Mouse (Mus musculus): Measurements from ENCODE around the gene Rnf19b. TPM values are rescaled to one million over a fixed set of nuclear protein-coding genes. Genes with fewer than 3 reads are reported as not detected.

The Rnf19b gene
- total and polyA plus RNA-seq, 2 experiments from 2014 or later: 31.8 to 141 TPM

DNA sequence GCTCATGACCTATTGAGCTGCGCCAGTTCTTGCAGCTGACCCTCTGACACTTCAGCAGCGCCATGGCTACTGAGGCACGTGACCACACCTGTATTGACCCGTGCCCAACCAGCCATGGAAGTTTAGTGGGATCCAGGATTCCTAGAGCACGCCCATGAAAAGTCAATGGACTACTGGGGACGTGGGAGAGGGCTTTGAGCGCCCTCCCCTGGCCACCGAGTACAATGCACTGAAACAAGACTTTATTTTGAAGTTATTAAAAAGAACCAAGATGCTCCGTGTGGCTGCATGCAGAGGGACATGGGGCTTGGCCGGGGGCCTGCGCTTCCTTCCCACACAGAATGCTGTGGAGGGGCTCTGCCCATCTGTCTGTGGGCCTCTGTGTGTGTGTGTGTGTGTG lies 53.3 kb downstream of the Rnf19b start:
- 0 out of 2 replicates have a peak, but pooled peaks cover under 1% of the 10 kb centered on the region for H3K27me3 ChIP-seq (ENCODE audit: insufficient read depth, low read length)
- H3K4me2 ChIP-seq (ENCODE audit: low read depth, low read length): no peak overlapping the region
- no peaks in the 10 kb centered on the region for H3K36me3 ChIP-seq (ENCODE audit: insufficient read depth, low read length)
- DNase-seq (ENCODE audit: low spot score) (peak; percentile 48), ATAC-seq (no peak)
- H3K9ac ChIP-seq (replicated peaks; ENCODE audit: low read length): no peak overlapping the region
- H3K4me1 ChIP-seq (ENCODE audit: insufficient read depth, low read length): peaks cover 7% of the 10 kb centered on the region; the same call in 1 of the 2 replicates
- no peaks in the 10 kb centered on the region for H3K9me3 ChIP-seq (ENCODE audit: low read length)
- H3K27ac ChIP-seq: no peak overlapping the region
- H3K4me3 ChIP-seq (ENCODE audit: low read length): no peak overlapping the region
- WGBS: 54% methylated on average over 11 of the region's 11 CpGs
- peak; percentile 68 for TF ChIP-seq CTCF (IDR thresholded peaks at IDR 0.05; ENCODE audit: low read depth)

DNA sequence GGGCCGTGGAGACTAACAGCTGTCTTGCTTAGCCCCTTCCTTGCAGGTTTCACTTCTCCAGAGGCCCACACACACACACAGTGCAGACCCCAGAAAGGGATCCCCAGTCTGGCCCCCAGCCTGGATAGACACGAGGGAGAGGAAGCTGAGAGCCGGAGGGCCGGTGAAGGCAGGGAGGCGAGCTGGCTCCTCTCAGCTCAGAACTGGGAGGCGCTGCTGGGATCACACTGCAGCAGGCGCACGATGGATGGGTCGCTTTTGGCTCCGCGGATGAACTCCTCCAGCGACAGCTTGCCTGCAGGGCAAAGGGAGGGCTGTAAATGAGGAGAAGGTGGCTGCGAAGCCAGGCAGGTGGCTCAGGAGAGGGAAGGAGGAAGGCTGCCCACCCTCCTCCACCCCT lies 54.2 kb downstream of the Rnf19b start:
- Histone ChIP-seq H3K4me3 (ENCODE audit: low read length) (no peak overlapping the region), H3K4me2 (ENCODE audit: low read depth, low read length) (0 out of 2 replicates have a peak overlapping the region, but pooled peaks have one; percentile 10), H3K36me3 (ENCODE audit: insufficient read depth, low read length) (no peaks in the 10 kb centered on the region), H3K9ac (replicated peaks; ENCODE audit: low read length) (no peak overlapping the region), H3K4me1 (ENCODE audit: insufficient read depth, low read length) (peaks cover 5% of the 10 kb centered on the region; the same call in 1 of the 2 replicates), H3K27ac (no peak overlapping the region), H3K27me3 (ENCODE audit: insufficient read depth, low read length) (no peaks in the 10 kb centered on the region), H3K9me3 (ENCODE audit: low read length) (no peaks in the 10 kb centered on the region)
- no peak for ATAC-seq
- 37% methylated on average over 13 of the region's 13 CpGs for WGBS
- TF ChIP-seq CTCF (IDR thresholded peaks at IDR 0.05; ENCODE audit: low read depth): no peak
- DNase-seq (ENCODE audit: low spot score): no peak

DNA sequence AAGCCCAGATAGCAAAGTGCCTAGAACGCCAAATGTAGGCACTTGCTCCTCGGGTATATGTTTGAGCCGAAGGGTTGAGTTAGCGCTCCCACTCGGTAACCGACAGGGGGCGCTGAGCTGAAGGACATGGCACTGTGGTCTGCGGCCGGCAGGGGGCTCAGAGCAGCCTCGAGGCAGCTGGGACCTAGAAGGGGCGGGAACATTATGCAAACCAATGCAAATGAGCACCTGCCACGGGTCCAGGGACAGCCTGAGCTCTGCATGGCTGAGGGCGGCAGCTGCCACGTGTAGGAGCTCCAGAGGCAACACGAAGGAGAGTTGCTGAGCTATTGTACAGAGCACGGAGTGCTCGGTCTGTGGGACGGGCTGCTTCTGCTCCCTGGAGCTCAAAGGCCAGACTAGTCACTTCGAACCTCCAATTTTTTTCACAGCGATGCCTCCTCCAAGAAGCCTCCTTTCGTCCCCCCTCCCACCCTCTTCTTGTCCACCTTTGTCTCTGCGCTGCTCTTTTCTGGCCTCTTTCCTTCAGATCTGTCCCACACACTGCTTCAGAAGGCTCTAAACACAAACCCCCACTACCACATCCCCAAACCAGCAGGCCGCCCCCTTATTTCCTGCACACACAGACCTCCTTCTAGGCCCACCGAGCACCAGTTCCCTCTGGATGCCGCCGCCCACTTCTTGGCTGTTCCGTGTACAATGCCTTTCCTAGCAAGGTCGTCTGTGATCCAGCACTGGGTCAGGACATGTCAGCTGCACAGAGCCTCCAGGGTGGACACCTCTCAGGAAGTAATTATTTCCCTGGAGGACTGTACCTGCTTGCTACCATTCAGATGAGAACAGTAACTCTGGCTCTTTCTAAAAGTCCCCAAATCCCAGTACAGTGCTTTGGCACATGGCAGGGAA lies 55.3 kb downstream of the Rnf19b start:
- 0 out of 2 replicates have a peak overlapping the region, but pooled peaks have one; percentile 1 for H3K4me3 ChIP-seq (ENCODE audit: low read length)
- WGBS: 26% methylated on average over 28 of the region's 28 CpGs
- H3K9ac ChIP-seq (replicated peaks; ENCODE audit: low read length): no peak overlapping the region
- H3K9me3 ChIP-seq (ENCODE audit: low read length): no peaks in the 10 kb centered on the region
- peak overlapping the region; percentile 21; the same call in 1 of the 2 replicates for H3K4me2 ChIP-seq (ENCODE audit: low read depth, low read length)
- H3K4me1 ChIP-seq (ENCODE audit: insufficient read depth, low read length): peaks cover 5% of the 10 kb centered on the region; the same call in 1 of the 2 replicates
- H3K27ac ChIP-seq: no peak overlapping the region; the same call in 1 of the 2 replicates
- H3K36me3 ChIP-seq (ENCODE audit: insufficient read depth, low read length): no peaks in the 10 kb centered on the region
- ATAC-seq (peak; percentile 91), DNase-seq (ENCODE audit: low spot score) (peak; percentile 95)
- H3K27me3 ChIP-seq (ENCODE audit: insufficient read depth, low read length): no peaks in the 10 kb centered on the region
- TF ChIP-seq CTCF (IDR thresholded peaks at IDR 0.05; ENCODE audit: low read depth): peak; percentile 100

DNA sequence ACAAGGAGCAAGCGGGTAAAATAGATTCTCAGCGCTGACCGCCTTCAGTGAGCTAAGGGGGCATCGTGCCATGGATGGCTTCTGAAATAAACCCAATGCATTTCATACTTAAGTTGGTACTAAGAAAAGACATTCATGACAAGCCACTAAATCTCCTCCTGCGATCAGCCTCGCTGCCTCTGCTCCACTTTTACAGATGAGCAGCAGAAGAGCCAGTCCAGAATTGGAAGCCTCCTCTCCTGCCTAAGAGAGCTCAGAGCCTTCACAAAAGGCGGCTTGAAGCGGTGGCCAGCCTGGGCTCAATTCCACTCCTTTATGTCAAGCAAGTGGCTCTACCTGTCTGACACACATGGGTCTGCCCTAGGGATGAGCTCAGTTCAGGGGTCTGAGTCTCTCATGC lies 58.6 kb downstream of the Rnf19b start:
- Histone ChIP-seq H3K4me2 (ENCODE audit: low read depth, low read length) (no peak overlapping the region), H3K9me3 (ENCODE audit: low read length) (no peaks in the 10 kb centered on the region), H3K4me1 (ENCODE audit: insufficient read depth, low read length) (peaks cover 5% of the 10 kb centered on the region; the same call in 1 of the 2 replicates), H3K9ac (replicated peaks; ENCODE audit: low read length) (no peak overlapping the region), H3K27ac (no peak overlapping the region), H3K36me3 (ENCODE audit: insufficient read depth, low read length) (no peaks in the 10 kb centered on the region), H3K4me3 (ENCODE audit: low read length) (no peak overlapping the region), H3K27me3 (ENCODE audit: insufficient read depth, low read length) (no peaks in the 10 kb centered on the region)
- no peak for TF ChIP-seq CTCF (IDR thresholded peaks at IDR 0.05; ENCODE audit: low read depth)
- ATAC-seq (no peak), DNase-seq (ENCODE audit: low spot score) (no peak)
- 88% methylated on average over 8 of the region's 8 CpGs for WGBS

DNA sequence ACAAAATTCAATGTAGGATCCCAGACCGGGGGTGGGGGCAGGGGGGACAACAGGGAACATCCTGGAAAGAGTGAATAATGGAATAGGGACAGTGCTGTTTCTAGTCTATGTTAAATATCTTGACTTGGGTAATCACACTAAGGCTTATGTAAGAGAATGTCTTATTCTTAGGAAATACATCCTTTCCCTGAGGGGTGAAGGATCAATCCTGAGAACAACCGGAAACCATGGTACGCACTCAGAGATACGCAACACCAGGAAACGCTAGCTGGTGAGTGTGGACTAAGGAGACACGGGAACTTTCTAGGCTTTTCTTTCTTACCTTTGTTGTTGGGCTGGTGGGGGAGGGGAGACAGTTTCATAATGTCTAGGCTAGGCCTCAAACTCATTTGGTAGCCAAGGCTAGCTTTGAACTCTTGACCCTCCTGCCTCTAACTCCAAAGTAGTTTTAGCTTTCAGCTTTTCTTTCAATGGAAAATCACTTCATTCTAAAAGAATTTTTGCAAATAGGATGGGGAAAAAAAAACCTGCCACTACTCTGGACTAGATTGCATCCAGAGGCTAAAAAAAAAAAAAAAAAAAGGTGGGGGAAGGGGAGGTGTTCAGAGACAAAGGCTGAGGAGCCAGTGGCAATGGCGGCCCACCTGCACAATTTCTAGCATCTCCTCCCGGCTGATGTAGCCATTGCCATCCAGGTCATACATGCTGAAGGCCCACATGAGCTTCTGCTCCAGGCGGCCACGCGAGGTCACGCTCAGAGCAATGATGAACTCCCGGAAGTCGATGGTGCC lies 59.8 kb downstream of the Rnf19b start:
- TF ChIP-seq CTCF (IDR thresholded peaks at IDR 0.05; ENCODE audit: low read depth): no peak
- no peak overlapping the region for H3K27ac ChIP-seq
- WGBS: 90% methylated on average over 14 of the region's 14 CpGs
- H3K36me3 ChIP-seq (ENCODE audit: insufficient read depth, low read length): no peaks in the 10 kb centered on the region
- DNase-seq (ENCODE audit: low spot score) (no peak), ATAC-seq (no peak)
- no peak overlapping the region for H3K4me3 ChIP-seq (ENCODE audit: low read length)
- H3K27me3 ChIP-seq (ENCODE audit: insufficient read depth, low read length): no peaks in the 10 kb centered on the region
- H3K9me3 ChIP-seq (ENCODE audit: low read length): no peaks in the 10 kb centered on the region
- no peak overlapping the region for H3K9ac ChIP-seq (replicated peaks; ENCODE audit: low read length)
- H3K4me2 ChIP-seq (ENCODE audit: low read depth, low read length): no peak overlapping the region
- H3K4me1 ChIP-seq (ENCODE audit: insufficient read depth, low read length): peaks cover 5% of the 10 kb centered on the region; the same call in 1 of the 2 replicates

DNA sequence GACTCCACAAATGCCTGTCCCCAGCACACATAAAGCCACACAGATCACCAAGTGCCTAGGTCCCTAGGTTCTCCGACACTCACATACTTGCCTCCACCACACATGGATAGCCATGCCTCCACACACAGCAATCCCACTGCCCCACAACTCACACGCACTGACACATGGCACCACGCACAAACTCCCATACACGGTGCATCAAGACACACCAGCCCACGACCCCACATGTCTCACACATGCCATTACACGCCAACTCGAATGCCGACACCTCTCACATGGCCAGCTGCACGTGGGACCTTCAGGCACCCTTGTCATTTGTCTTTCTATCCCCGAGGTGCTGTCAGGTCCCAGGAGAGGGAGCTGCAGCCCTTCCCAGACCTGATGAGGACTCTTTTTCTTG lies 61.6 kb downstream of the Rnf19b start:
- 0 out of 2 replicates have a peak overlapping the region, but pooled peaks have one; percentile 70 for H3K27ac ChIP-seq
- H3K27me3 ChIP-seq (ENCODE audit: insufficient read depth, low read length): no peaks in the 10 kb centered on the region
- 0 out of 2 replicates have a peak, but pooled peaks cover under 1% of the 10 kb centered on the region for H3K4me1 ChIP-seq (ENCODE audit: insufficient read depth, low read length)
- DNase-seq (ENCODE audit: low spot score) (no peak), ATAC-seq (no peak)
- H3K9ac ChIP-seq (replicated peaks; ENCODE audit: low read length): no peak overlapping the region; the same call in 1 of the 2 replicates
- 71% methylated on average over 10 of the region's 10 CpGs for whole genome bisulfite sequencing
- H3K36me3 ChIP-seq (ENCODE audit: insufficient read depth, low read length): no peaks in the 10 kb centered on the region
- H3K9me3 ChIP-seq (ENCODE audit: low read length): no peaks in the 10 kb centered on the region
- no peak for TF ChIP-seq CTCF (IDR thresholded peaks at IDR 0.05; ENCODE audit: low read depth)
- H3K4me2 ChIP-seq (ENCODE audit: low read depth, low read length): peak overlapping the region; percentile 87
- H3K4me3 ChIP-seq (ENCODE audit: low read length): peak overlapping the region; percentile 48

Data from hindbrain, postnatal 0 days (tissue).